Mouse (Mus musculus) forebrain, embryonic 16.5 days (tissue): ENCODE measurements around the gene Fosl1. TPM values are rescaled to one million over a fixed set of nuclear protein-coding genes. Genes with fewer than 3 reads are reported as not detected.
"Not testable (repeated sequence)": the region's sequence is repeated elsewhere in the genome, so short reads cannot be mapped to it uniquely, and the experiment has no call there.

Source experiments
- ATAC-seq: fragments of 200-750 bp; cut with Nextera tagmentation; 2 replicates; pipeline ENCODE4 v1.8.0; 2017; ENCODE audit warnings: mild to moderate bottlenecking, moderate library complexity
- H3K27ac ChIP-seq: fragments of 300-500 bp; sonication (generic); 2 replicates; pipeline ENCODE4 v1.5.1; 2014; ENCODE audit warnings: low read length, control low read depth
- H3K27me3 ChIP-seq: fragments of 300-500 bp; sonication (generic); replicated peaks from 2 replicates; pipeline ENCODE4 v1.6.1; 2014; ENCODE audit warnings: low read length; ENCODE audit not compliant: control insufficient read depth, insufficient read depth
- H3K36me3 ChIP-seq: fragments of 300-500 bp; sonication (generic); 2 replicates; pipeline ENCODE4 v1.6.1; 2014; ENCODE audit not compliant: control insufficient read depth, insufficient read depth
- H3K4me1 ChIP-seq: fragments of 300-500 bp; sonication (generic); replicated peaks from 2 replicates; pipeline ENCODE4 v1.6.1; 2014; ENCODE audit warnings: low read length; ENCODE audit not compliant: control insufficient read depth, insufficient read depth
- H3K4me2 ChIP-seq: fragments of 300-500 bp; sonication (generic); 2 replicates; pipeline ENCODE4 v1.6.1; 2014; ENCODE audit warnings: mild to moderate bottlenecking, low read length, control low read depth
- H3K4me3 ChIP-seq: fragments of 300-500 bp; sonication (generic); replicated peaks from 2 replicates; pipeline ENCODE4 v1.5.1; 2014; ENCODE audit warnings: mild to moderate bottlenecking, low read length, control low read depth
- H3K9ac ChIP-seq: fragments of 300-500 bp; sonication (generic); replicated peaks from 2 replicates; pipeline ENCODE4 v1.6.1; 2014; ENCODE audit warnings: low read depth, low read length, control low read depth
- H3K9me3 ChIP-seq: fragments of 300-500 bp; sonication (generic); 2 replicates; pipeline ENCODE4 v1.6.1; 2016; ENCODE audit warnings: low read length; ENCODE audit not compliant: control insufficient read depth
- WGBS: fragments of 180-500 bp; shearing (Covaris S2); extraction: QIAGEN DNeasy Blood & Tissue Kit; methylation state at CpG from one replicate; pipeline ENCODE4 v1.1.7; 2014; 5-methylcytosine and 5-hydroxymethylcytosine counted together
- polyA plus RNA-seq: library from polyadenylated mRNA; unstranded; fragments of >200 nt; fragmentation: Nextera tagmentation; extraction: Ambion mirVana; gene quantifications from 2 replicates; pipeline ENCODE4 v1.2.1, GENCODE M21; 2015

Gene Fosl1
- polyA plus RNA-seq: not detected in 2 replicates

DNA sequence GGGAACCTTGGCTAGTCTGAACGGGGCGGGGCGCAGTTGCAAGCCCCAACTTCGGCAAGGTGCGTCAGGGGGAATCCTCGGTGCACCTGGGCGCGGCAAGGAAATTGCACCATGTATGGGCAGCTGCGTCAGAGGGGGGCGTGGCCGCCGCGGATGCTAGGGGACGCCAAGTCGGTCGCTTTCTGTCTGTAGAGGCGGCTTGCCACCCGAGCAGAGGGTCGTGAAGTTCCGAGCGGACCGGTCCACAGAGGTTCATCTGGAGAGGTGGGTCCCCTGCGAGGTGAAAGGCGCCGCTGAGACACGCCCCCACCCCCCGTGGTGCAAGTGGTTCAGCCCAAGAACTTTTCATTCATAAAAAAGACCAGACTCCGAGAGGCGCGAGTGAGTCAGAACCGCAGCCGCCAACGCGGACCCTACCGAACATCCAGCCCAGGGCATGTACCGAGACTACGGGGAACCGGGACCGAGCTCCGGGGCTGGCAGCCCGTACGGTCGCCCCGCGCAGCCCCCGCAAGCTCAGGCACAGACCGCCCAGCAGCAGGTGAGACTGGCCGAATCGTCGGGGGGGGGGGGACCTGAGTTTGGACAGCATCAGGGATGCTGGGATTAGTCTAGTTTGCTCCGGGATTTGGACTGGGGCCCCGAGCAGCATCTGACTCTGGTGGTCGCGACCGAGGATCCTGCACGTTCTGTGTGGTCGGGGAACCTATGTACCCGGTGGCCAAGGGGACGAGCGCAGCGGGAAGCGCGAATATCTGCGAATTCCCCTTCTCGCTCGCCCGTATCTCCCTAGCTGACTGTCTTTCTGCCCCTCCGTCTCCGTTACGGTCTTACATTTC, at the start of gene Fosl1:
Fosl1 (plus strand) TSS at position 33 of the 839 bp plus-strand sequence.
- Histone ChIP-seq H3K27me3 (peaks cover 39% of the 10 kb centered on the region), H3K36me3 (no peaks in the 10 kb centered on the region), H3K27ac (no peak within 1 kb of the TSS), H3K9me3 (no peaks in the 10 kb centered on the region), H3K4me2 (peak within 1 kb of the TSS; percentile 96), H3K4me3 (peak within 1 kb of the TSS; percentile 59), H3K9ac (peak within 1 kb of the TSS; percentile 47), H3K4me1 (peaks cover 16% of the 10 kb centered on the region)
- under 1% methylated on average over 70 of the region's 70 CpGs for WGBS
- ATAC-seq: peak; percentile 77

- H3K9ac ChIP-seq, H3K4me1 ChIP-seq, H3K27me3 ChIP-seq, H3K4me3 ChIP-seq, H3K36me3 ChIP-seq, H3K9me3 ChIP-seq, ATAC-seq, H3K27ac ChIP-seq, H3K4me2 ChIP-seq: not testable (repeated sequence)
- 65% methylated on average over 4 of the region's 4 CpGs for WGBS
Measured at GRCm38 (mm10) chr19:5401073-5401472, 46.3 kb upstream of the Fosl1 start.

- Histone ChIP-seq H3K9ac (no peak within 1 kb of the TSS), H3K4me2 (no peak within 1 kb of the TSS)
- 70% methylated on average over 8 of the region's 8 CpGs for WGBS
Measured at GRCm38 (mm10) chr19:5402293-5402692, 45.1 kb upstream of the Fosl1 start, which contains the start of gene Tsga10ip. TSS of gene Tsga10ip (minus strand) at chr19:5402526.

DNA sequence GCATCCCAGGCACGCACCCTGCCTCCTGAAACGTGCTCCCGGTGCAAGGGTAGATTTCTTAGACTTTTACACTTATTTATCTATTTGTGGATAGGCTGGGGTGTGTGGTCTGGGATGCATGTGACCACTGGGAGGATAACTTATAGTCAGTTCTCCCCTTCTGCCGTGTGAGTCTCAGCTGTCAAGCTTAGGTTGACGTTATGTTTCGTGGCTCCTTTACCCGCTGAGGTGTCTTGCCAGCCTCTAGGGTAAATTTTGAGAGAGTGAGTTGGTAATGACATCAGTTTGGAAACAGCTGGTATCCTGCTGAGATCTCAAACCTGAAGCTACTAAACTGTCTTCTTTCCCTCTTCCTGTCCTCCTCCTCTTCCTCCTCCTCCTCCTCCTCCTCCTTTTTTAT, 41.4 kb upstream of the Fosl1 start:
- peak overlapping the region; percentile 38 for H3K4me3 ChIP-seq
- H3K4me2 ChIP-seq: peak overlapping the region; percentile 60
- no peaks in the 10 kb centered on the region for H3K9me3 ChIP-seq
- no peak for ATAC-seq
- no peaks in the 10 kb centered on the region for H3K36me3 ChIP-seq
- H3K27ac ChIP-seq: no peak overlapping the region; the same call in 1 of the 2 replicates
- 0 out of 2 replicates have a peak overlapping the region, but pooled peaks have one; percentile 38 for H3K9ac ChIP-seq
- peaks cover 13% of the 10 kb centered on the region for H3K4me1 ChIP-seq
- no peaks in the 10 kb centered on the region for H3K27me3 ChIP-seq
- WGBS: 18% methylated on average over 7 of the region's 7 CpGs

More at GRCm38 (mm10) chr19:5402293-5402692, 45.1 kb upstream of the Fosl1 start, which contains the start of gene Tsga10ip:
- no peak for ATAC-seq
- H3K36me3 ChIP-seq: no peaks in the 10 kb centered on the region
- H3K27ac ChIP-seq: no peak within 1 kb of the TSS
- no peaks in the 10 kb centered on the region for H3K9me3 ChIP-seq
- peaks cover 5% of the 10 kb centered on the region for H3K4me1 ChIP-seq
- H3K27me3 ChIP-seq: no peaks in the 10 kb centered on the region
- H3K4me3 ChIP-seq: no peak within 1 kb of the TSS

GRCm38 (mm10) chr19:5406531-5407126, 40.7 kb upstream of the Fosl1 start:
- peak overlapping the region; percentile 70 for H3K9ac ChIP-seq
- H3K4me1 ChIP-seq: peaks cover 13% of the 10 kb centered on the region
- H3K4me3 ChIP-seq: peak overlapping the region; percentile 66
- H3K27me3 ChIP-seq, H3K9me3 ChIP-seq, H3K36me3 ChIP-seq: not testable (repeated sequence)
- H3K4me2 ChIP-seq: peak overlapping the region; percentile 76
- peak overlapping the region; percentile 93 for H3K27ac ChIP-seq
- 10% methylated on average over 21 of the region's 25 CpGs for WGBS
- peak; percentile 85 for ATAC-seq

GRCm38 (mm10) chr19:5407133-5407532, 40.2 kb upstream of the Fosl1 start:
- H3K9ac ChIP-seq: peak overlapping the region; percentile 70
- H3K9me3 ChIP-seq: no peaks in the 10 kb centered on the region
- peaks cover 13% of the 10 kb centered on the region for H3K4me1 ChIP-seq
- no peaks in the 10 kb centered on the region for H3K27me3 ChIP-seq
- no peaks in the 10 kb centered on the region for H3K36me3 ChIP-seq
- peak overlapping the region; percentile 66 for H3K4me3 ChIP-seq
- ATAC-seq: peak; percentile 45
- peak overlapping the region; percentile 93 for H3K27ac ChIP-seq
- WGBS: 10% methylated on average over 7 of the region's 7 CpGs
- H3K4me2 ChIP-seq: peak overlapping the region; percentile 76

- no peak for ATAC-seq
- WGBS: 88% methylated on average over 13 of the region's 13 CpGs
- no peak overlapping the region for H3K4me3 ChIP-seq
- no peak overlapping the region for H3K9ac ChIP-seq
- no peaks in the 10 kb centered on the region for H3K36me3 ChIP-seq
- no peaks in the 10 kb centered on the region for H3K27me3 ChIP-seq
- no peak overlapping the region for H3K27ac ChIP-seq
- H3K4me1 ChIP-seq: peaks cover 13% of the 10 kb centered on the region
- H3K4me2 ChIP-seq: no peak overlapping the region
- no peaks in the 10 kb centered on the region for H3K9me3 ChIP-seq
Measured at GRCm38 (mm10) chr19:5408057-5409001, 39.0 kb upstream of the Fosl1 start.

GRCm38 (mm10) chr19:5409068-5409467, 38.3 kb upstream of the Fosl1 start:
- Histone ChIP-seq H3K4me3 (no peak overlapping the region), H3K9ac (no peak overlapping the region), H3K4me2 (no peak overlapping the region), H3K4me1 (peaks cover 13% of the 10 kb centered on the region), H3K9me3 (no peaks in the 10 kb centered on the region), H3K36me3 (no peaks in the 10 kb centered on the region), H3K27me3 (no peaks in the 10 kb centered on the region), H3K27ac (no peak overlapping the region)
- 70% methylated on average over 5 of the region's 5 CpGs for WGBS
- ATAC-seq: no peak
